Mouse (Mus musculus) thymus, adult 2 months (tissue): ENCODE measurements around the gene Gm20517.

ENCODE experiments used
- CTCF ChIP-seq: fragments of 200-500 bp; IDR thresholded peaks from 2 replicates; pipeline ENCODE4 v1.5.1; 2012; ENCODE audit warnings: mild to moderate bottlenecking, control low read depth, low read length, moderate library complexity, borderline replicate concordance; ENCODE audit not compliant: control insufficient read depth, poor library complexity, insufficient read depth; ENCODE audit errors: extremely low read depth
- POLR2A ChIP-seq: fragments of 200-500 bp; IDR thresholded peaks from 2 replicates; pipeline ENCODE4 v1.6.1; 2012; ENCODE audit warnings: mild to moderate bottlenecking, low read length, control low read depth, moderate library complexity; ENCODE audit not compliant: control insufficient read depth, poor library complexity, insufficient read depth; ENCODE audit errors: extremely low read depth

GRCm38 (mm10) chr17:47610849-47611660 lies at the start of gene Gm20517, which contains the start of the genes Bysl and Med20:
- peak; percentile 86; the same call in 1 of the 2 replicates for TF ChIP-seq CTCF
- TF ChIP-seq POLR2A = peak; percentile 55; the same call in 1 of the 2 replicates
